In the genomic region with DNA sequence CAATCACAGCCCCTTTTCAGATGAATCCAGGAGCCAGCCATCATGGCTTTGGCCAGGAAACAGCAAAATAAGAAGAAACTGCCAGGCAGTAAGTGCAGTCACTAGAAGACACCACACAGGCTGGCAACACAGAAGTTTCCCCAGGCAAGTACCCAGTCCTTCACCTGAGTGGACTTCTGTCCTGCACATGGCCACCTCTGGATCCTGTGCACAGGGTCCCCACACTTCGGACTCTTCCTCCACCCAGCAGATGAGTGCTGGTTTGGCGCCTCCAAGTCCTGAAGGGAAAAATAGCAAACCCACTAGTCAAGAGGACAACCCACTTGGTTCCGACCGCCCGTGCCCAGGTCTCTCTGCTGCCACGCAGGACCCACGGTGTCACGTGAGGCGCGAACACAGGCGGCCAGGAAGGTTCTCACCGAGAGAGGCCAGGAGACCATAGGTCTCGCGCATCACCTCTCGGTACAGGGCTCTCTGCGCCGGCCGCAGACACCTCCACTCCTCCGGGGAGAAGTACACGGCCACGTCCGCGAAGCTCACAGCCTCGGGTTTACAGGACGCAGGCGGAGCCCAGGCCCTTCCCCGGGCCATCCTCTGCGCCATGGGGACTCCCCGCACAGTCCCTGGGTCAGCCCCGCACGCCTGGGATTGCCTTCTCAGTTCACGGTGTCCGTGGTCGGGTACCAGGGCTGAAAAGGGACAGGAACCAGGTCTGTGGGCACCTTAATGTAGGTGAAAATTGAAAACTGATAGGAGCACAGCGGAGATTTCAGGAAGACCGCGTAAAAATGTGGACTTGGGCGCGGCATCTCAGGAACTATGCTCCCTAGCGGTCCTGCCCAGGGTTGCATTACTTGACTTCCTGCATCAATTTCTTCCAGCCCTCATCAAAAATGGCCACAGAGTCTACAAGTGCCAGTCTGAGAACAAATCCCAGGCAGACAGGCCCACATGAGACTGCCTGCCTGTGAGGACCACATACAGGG, we compare ENCODE assay signal across 7 mouse cellular contexts. TPM values are rescaled to one million over a fixed set of nuclear protein-coding genes. Genes with fewer than 3 reads are reported as not detected.
A peak's percentile ranks its signal among the peaks of the same experiment; 100 is the strongest.
DNase-seq lines count a peak whose midpoint lies in the region; ATAC-seq lines count a peak whose summit lies in the region.
"Not testable (repeated sequence)": the region's sequence is repeated elsewhere in the genome, so short reads cannot be mapped to it uniquely, and the experiment has no call there.

A gene (minus strand): TSS at position 821 of the 986 bp plus-strand sequence.

- H3K9me3 ChIP-seq in embryonic facial prominence, embryonic 12.5 days; limb, embryonic 11.5 days (ENCODE audit: control insufficient read depth, low read length); midbrain, embryonic 14.5 days (ENCODE audit: control insufficient read depth, low read length): not testable (repeated sequence)

- DNase-seq in adrenal gland, postnatal 14 days = peak; percentile 92
- peak; percentile 98 for DNase-seq in heart, adult 11 months
- peak; percentile 94 for DNase-seq in kidney, adult 18-20 months
- peak; percentile 89 for DNase-seq in limb, embryonic 11.5 days (ENCODE audit: low spot score)
- DNase-seq in midbrain, embryonic 14.5 days = peak; percentile 92
- peak; percentile 66 to 88 for DNase-seq in spleen, adult 18-20 months

- H3K36me3 ChIP-seq in embryonic facial prominence, embryonic 12.5 days; limb, embryonic 11.5 days (ENCODE audit: control insufficient read depth, insufficient read depth, low read length); midbrain, embryonic 14.5 days (ENCODE audit: control insufficient read depth, insufficient read depth, low read length): not testable (repeated sequence)

- H3K4me2 ChIP-seq in embryonic facial prominence, embryonic 12.5 days (replicated peaks) = peak within 1 kb of the TSS; percentile 88
- H3K4me2 ChIP-seq in limb, embryonic 11.5 days (ENCODE audit: low read depth, severe bottlenecking) = peak within 1 kb of the TSS; percentile 84
- peak within 1 kb of the TSS; percentile 83 for H3K4me2 ChIP-seq in midbrain, embryonic 14.5 days (ENCODE audit: low read length)

- H3K27me3 ChIP-seq in embryonic facial prominence, embryonic 12.5 days; limb, embryonic 11.5 days (ENCODE audit: control insufficient read depth, insufficient read depth, low read length); midbrain, embryonic 14.5 days (ENCODE audit: control insufficient read depth, insufficient read depth, low read length): not testable (repeated sequence)

- peak within 1 kb of the TSS; percentile 77 for H3K9ac ChIP-seq in embryonic facial prominence, embryonic 12.5 days
- H3K9ac ChIP-seq in limb, embryonic 11.5 days (ENCODE audit: low read length) = peak within 1 kb of the TSS; percentile 74
- H3K9ac ChIP-seq in midbrain, embryonic 14.5 days (replicated peaks; ENCODE audit: low read length) = peak within 1 kb of the TSS; percentile 70

- H3K4me1 ChIP-seq in embryonic facial prominence, embryonic 12.5 days; limb, embryonic 11.5 days (ENCODE audit: control insufficient read depth, insufficient read depth, low read length); midbrain, embryonic 14.5 days (ENCODE audit: control insufficient read depth, insufficient read depth, low read length): not testable (repeated sequence)

- 8% methylated on average over 40 of the region's 40 CpGs for WGBS in embryonic facial prominence, embryonic 12.5 days
- WGBS in limb, embryonic 11.5 days = 6% methylated on average over 40 of the region's 40 CpGs
- WGBS in midbrain, embryonic 14.5 days = 6% methylated on average over 40 of the region's 40 CpGs

- peak within 1 kb of the TSS; percentile 76 for H3K27ac ChIP-seq in embryonic facial prominence, embryonic 12.5 days
- H3K27ac ChIP-seq in limb, embryonic 11.5 days (replicated peaks; ENCODE audit: low read depth, low read length) = not testable (repeated sequence)
- peak within 1 kb of the TSS; percentile 74 for H3K27ac ChIP-seq in midbrain, embryonic 14.5 days (replicated peaks; ENCODE audit: low read depth, low read length)

- peak within 1 kb of the TSS; percentile 56 for H3K4me3 ChIP-seq in embryonic facial prominence, embryonic 12.5 days
- peak within 1 kb of the TSS; percentile 44 for H3K4me3 ChIP-seq in limb, embryonic 11.5 days (ENCODE audit: low read depth, low read length)
- peak within 1 kb of the TSS; percentile 48 for H3K4me3 ChIP-seq in midbrain, embryonic 14.5 days (replicated peaks; ENCODE audit: low read depth, low read length)

- ATAC-seq in embryonic facial prominence, embryonic 12.5 days (ENCODE audit: insufficient number of reproducible peaks, insufficient read depth, low FRiP score, low TSS enrichment) = peak; percentile 75
- ATAC-seq in limb, embryonic 11.5 days (ENCODE audit: insufficient number of reproducible peaks, low FRiP score, low TSS enrichment, low read depth) = peak; percentile 81
- peak; percentile 78 for ATAC-seq in midbrain, embryonic 14.5 days (ENCODE audit: low FRiP score, low TSS enrichment)

RNA-seq across cellular contexts. Expression of the gene that starts here (rescaled TPM):
- 6.4 and 6.8 TPM in 2 replicates for total RNA-seq in adrenal gland, postnatal 14 days (2021)
- polyA plus RNA-seq in embryonic facial prominence, embryonic 12.5 days (2016; fragmentation: Nextera tagmentation; extraction: Ambion mirVana) = 7.9 and 8.5 TPM in 2 replicates
- polyA plus RNA-seq in limb, embryonic 11.5 days (2014; fragmentation: Nextera tagmentation; extraction: Ambion mirVana) = 7.5 and 7.7 TPM in 2 replicates
- polyA plus RNA-seq in midbrain, embryonic 14.5 days (2014; fragmentation: Nextera tagmentation; extraction: Ambion mirVana) = 4.6 and 5.7 TPM in 2 replicates
